Mouse (Mus musculus) retina, adult 2 months (tissue): Measurements from ENCODE around the gene Elmsan1.
"Not testable (repeated sequence)": the region's sequence is repeated elsewhere in the genome, so short reads cannot be mapped to it uniquely, and the experiment has no call there.

ENCODE experiments used
- DNase-seq: peaks from one replicate; pipeline ENCODE4 v3.0.0-alpha.2; 2012; ENCODE audit warnings: low read depth, low spot score

The Elmsan1 gene

GRCm38 (mm10) chr12:84218289-84219120 lies at the start of gene Elmsan1:
Gene Elmsan1, minus strand, starts transcription at chr12:84218881.
- no peak for DNase-seq

GRCm38 (mm10) chr12:84267264-84267663 lies 48.6 kb upstream of the Elmsan1 start:
- DNase-seq, result no peak

GRCm38 (mm10) chr12:84260363-84260762 lies 41.7 kb upstream of the Elmsan1 start:
- DNase-seq, result no peak

GRCm38 (mm10) chr12:84254886-84255285 lies 36.2 kb upstream of the Elmsan1 start:
- DNase-seq, result no peak

DNA sequence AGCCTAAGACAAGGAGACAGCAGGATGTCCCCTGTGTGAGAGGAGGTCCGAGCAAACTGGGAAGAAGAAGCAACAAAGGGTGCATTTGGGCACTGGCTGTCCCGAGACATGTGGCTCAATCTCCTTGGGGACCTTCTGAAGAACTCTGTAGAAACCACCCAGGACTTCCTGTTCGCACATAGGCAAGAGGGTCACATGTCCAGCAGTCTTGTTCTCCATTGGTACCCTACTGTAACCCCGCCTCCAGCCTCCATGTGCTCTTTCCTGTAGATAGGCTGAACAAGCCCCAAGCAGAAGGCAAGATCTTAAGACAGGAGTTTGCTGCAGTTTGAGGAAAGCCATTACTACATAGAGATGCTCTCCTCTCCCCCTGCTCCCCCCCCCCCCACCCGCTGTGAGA lies 34.1 kb upstream of the Elmsan1 start:
- no peak for DNase-seq

- peak; percentile 23 for DNase-seq
These were observed 30.5 kb upstream of the Elmsan1 start for GRCm38 (mm10) chr12:84249217-84249616.

DNA sequence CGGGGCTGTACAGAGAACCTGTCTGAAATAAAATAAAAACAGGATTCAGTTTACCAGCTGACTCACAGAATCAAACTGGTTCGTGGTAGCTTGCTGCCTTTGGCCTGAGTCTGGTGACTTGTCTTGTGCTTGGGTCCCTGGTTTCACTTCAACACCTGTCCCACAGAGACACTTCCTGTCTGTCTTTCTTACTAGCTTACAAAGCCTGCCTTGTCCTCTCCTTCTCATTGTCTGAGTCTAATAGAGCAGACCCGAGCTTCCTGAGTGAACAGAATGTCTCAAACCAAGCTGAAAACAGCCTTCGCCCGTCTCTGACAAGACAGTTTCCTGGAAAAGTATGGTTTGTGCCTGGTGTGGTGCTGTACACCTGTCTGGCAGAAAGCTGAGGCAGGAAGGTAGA lies 27.0 kb upstream of the Elmsan1 start:
- no peak for DNase-seq

DNA sequence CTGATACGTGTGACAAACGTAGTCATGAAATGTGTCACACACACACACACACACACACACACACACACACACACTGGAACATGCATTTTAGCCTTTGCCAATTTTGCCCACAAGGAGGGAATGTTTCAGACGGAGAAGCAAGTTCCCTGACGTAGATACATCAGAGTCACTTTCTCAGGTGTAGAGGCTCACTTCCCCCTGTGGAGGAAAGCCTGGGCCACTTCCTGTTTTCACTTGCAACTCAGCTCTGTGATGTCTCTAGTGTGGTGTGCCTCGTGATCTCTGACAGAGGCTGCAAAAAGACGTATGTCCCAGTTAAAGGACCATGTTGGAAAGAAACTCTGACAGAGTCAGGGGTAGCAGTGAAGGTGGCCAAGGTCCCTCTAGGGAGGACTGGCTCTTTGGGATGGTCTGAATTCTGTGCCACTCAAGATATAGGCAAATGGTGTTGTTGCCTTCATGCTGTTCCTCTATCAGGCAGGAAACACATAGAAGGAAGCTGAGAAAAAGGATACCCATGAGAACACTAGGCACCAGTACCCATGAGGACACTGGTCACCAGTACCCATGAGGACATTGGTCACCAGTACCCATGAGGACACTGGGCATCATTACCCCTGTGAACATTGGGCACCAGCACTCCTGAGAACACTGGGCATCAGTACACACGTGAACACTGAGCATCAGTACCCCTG lies 24.5 kb upstream of the Elmsan1 start:
- DNase-seq, result no peak

DNA sequence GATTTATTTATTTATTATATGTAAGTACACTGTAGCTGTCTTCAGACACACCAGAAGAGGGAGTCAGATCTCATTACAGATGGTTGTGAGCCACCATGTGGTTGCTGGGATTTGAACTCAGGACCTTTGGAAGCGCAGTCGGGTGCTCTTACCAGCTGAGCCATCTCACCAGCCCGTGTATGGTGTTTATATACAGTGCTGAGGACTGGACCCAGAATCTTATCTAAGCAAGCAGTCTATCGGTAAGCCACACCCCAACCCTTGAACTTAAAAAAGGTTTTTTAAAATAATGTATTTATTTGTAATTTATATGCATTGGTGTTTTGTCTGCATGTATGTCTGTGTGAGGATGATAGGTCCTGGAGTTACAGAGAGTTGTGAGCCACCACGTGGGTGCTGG lies 18.4 kb upstream of the Elmsan1 start:
- DNase-seq, result not testable (repeated sequence)

DNA sequence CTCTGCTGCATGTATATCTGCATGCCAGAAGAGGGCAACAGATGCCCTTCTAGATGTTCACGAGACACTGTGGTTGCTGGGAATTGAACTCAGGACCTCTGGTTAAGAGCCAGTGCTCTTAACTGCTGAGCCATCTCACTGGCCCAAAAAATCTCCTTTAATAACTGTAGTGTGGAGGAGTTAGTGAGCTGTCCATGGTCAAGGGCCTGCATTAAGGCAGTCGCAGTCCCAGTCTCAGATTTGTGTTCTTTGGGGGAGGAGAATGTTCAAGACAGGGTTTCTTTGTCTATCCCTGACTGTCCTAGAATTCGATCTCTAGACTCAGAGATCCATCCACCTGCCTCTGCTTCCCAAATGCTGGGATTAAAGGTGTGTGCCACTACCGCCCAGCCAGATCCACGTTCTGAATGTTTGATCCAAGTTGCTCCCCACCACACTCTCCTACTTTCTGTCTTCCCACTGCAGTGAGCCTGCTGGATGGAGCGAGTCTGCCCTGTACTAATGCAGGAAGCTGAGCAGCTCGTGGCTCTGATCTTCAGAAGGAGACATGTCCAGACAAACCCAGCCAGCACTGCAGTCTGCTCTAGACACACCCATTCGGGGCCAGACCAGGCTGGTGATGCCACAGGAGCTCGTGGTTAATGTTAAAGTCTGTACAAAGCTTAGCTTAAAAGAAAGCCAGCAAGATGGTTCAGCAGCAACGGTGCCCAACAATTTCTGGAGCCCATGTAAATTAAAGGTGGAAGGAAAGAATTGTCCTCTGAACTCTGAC lies 17.5 kb upstream of the Elmsan1 start:
- DNase-seq, result no peak

DNA sequence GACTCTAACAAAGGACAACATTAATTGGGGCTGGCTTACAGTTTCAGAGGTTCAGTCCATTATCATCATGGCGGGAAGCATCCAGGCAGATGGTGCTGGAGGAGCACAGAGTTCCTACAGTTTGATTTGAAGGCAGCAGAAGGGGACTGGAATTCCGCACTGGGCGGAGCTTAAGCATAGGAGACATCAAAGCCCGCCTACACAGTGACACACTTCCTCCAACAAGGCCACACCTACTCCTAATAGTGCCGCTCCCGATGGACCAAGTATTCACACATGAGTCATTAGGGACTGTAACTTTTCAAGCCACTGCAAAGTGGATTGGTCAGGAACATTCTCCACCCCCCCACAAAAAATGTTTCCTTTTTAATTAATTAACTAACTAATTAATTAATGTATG lies 16.9 kb upstream of the Elmsan1 start:
- no peak for DNase-seq

GRCm38 (mm10) chr12:84233488-84234100 lies 14.9 kb upstream of the Elmsan1 start:
- no peak for DNase-seq

DNA sequence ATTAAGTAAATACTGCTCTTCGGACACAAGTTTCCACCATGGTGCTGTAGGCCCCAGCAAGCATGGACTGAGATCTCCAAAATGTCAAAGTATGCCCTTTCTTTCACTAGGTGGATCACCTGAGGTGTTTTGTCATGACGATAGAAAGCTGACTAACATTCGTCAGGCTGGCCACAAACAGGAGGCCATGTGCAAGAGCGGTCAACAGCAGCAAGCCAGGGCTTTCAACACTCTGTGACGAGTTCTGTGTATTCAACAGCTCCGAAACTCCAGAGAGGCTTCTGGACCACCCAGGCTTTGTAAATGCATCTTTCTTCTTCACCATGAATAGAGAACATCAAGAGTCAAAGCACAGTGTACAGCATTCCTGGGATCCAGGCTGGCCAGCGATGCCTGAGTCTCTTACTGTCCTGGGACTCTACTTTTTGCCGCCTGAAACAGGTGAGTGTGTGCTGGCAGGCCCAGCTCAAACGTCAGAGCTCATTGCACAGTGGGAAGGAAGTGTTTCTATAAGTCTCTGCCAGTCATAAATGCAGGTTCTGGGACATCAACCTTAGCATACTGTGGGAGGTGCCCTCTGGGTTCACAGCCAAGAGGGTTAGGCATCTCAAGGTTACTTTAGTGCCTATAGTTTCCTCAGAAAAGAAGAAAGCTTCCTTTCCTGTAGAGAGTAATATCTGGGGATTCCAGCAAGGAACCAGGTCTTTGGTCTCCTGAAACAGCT lies 7.6 kb upstream of the Elmsan1 start:
- DNase-seq, result no peak

DNA sequence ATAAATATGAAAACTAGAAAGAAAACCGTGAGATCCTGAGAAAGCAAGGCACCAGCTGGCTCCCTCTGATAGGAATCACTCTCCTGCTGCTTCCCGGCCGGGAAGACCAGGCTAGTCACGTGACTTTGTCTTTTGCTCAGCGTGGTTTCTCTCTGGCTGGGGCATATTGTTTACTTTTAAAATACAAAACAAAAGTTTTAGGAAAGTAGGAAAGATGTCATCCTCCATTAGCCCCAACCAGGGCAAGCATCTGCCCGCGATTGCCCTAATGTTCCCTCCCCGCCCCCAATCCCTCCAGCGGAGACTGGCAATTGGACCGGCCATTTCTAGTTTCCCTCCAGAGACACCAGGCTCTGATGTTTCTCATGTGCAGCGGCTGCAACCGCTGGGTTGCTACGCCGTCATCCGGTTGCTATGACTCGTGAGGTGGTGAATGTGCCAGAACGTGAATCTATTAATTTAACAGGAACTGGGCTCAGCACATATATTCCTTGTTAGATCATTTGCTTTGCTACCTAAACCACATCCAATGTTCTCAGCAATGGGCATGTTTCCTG lies 3.8 kb upstream of the Elmsan1 start:
- DNase-seq, result no peak

- no peak for DNase-seq
These were observed 2.5 kb upstream of the Elmsan1 start for GRCm38 (mm10) chr12:84220951-84221891.

DNA sequence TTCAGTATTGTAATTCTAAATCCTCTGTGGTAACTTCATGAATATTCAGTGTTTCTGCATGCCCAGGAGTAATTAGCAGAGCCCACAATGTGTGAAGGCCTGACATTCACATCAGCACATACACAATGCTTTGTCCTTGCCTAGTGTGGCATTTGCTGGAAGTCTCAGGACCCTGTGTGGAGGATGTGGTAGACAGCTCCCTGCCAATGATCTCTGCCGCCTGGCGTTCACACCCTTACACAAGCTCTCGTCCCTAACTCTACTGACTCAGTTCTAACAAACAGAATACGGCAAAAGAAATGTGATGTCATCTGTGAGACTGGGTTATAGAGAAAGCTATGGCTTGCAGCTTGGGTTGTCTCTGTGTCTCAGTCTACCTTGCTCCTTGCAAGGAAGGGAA lies 1.8 kb upstream of the Elmsan1 start:
- no peak for DNase-seq

DNA sequence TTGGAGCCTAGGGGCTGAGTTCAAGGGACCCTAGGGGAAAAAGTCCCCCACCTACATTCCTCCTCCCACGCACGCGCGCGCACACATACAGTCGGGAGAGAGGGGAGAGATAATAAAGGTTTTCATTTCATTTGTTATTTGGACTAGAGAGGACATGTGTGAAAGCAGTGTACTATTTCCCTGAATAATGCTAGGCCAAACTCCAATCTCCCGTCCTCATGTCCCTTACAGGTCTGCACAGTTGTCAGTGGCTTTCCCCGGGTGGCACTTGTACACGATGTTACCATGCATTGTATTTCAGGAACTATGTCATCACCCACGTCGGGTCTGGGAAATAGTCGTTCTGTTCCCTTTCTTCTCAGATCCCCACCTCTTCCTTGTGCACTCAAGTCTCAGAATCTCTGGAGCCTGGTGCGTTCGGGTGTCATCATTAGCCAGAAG lies 460 bp upstream of the Elmsan1 start:
- DNase-seq, result no peak

DNA sequence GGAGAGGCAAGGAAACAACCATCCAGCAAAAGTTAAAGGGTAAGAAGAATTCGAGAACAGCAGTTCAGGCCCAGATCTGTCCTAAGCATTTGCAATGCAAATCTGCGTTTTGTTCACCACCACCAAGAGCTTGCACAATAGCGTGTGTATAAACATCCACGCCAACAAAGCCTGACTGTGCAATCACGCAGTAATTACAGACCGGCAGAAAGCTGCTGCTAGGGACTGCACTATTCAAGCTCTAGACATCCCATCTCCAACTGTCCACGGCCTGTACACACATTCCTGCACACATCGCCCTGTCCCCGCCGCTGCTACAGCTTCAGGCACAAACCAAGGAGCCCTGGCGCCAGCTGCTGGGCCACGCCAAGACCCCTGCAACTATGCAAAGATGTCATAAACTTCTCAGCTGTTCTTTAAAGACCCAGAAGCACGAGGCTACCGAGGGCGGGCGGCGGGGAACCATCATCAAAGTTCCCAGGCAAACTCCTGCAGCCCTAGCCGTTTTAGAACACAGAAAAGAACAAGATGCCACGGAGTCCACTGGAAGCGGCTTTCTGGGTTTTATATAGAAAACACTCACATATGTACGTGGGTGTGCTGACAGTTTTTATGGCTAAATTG lies 1.1 kb downstream of the Elmsan1 start:
- no peak for DNase-seq

- DNase-seq, result no peak
These were observed 1.6 kb downstream of the Elmsan1 start for GRCm38 (mm10) chr12:84217111-84217507.
